Mouse (Mus musculus): ENCODE measurements around the gene Pnkd. TPM values are rescaled to one million over a fixed set of nuclear protein-coding genes. Genes with fewer than 3 reads are reported as not detected.
"Not testable (repeated sequence)": the region's sequence is repeated elsewhere in the genome, so short reads cannot be mapped to it uniquely, and the experiment has no call there.

The Pnkd gene
- polyA plus RNA-seq, 1 experiment from 2014 or later: 112 TPM

- ATAC-seq (ENCODE audit: low FRiP score, low read depth): no peak
- Histone ChIP-seq H3K9ac (no peak overlapping the region), H3K4me1 (peaks cover 44% of the 10 kb centered on the region), H3K9me3 (no peaks in the 10 kb centered on the region), H3K36me3 (peaks cover 25% of the 10 kb centered on the region), H3K4me2 (replicated peaks) (no peak overlapping the region), H3K27ac (no peak overlapping the region), H3K27me3 (no peaks in the 10 kb centered on the region), H3K4me3 (no peak overlapping the region)
- WGBS: 91% methylated on average over 15 of the region's 15 CpGs
Observed at GRCm38 (mm10) chr1:74394858-74395257, 110.1 kb downstream of the Pnkd start.

- Histone ChIP-seq H3K27me3 (no peaks in the 10 kb centered on the region), H3K27ac (no peak overlapping the region), H3K4me3 (no peak overlapping the region), H3K4me1 (peaks cover 40% of the 10 kb centered on the region), H3K9me3 (no peaks in the 10 kb centered on the region), H3K9ac (no peak overlapping the region), H3K36me3 (peaks cover 25% of the 10 kb centered on the region), H3K4me2 (replicated peaks) (no peak overlapping the region)
- ATAC-seq (ENCODE audit: low FRiP score, low read depth): no peak
- WGBS: 84% methylated on average over 13 of the region's 13 CpGs
Observed at GRCm38 (mm10) chr1:74395290-74395689, 110.6 kb downstream of the Pnkd start.

GRCm38 (mm10) chr1:74396456-74397222 is 111.9 kb downstream of the Pnkd start:
- Histone ChIP-seq H3K36me3 (peaks cover 25% of the 10 kb centered on the region), H3K4me1 (peaks cover 32% of the 10 kb centered on the region), H3K27ac (peak overlapping the region; percentile 90), H3K9ac (peak overlapping the region; percentile 70; the same call in 1 of the 2 replicates), H3K4me3 (peak overlapping the region; percentile 46), H3K4me2 (replicated peaks) (peak overlapping the region; percentile 80)
- H3K9me3 ChIP-seq; ATAC-seq (ENCODE audit: low FRiP score, low read depth); H3K27me3 ChIP-seq: not testable (repeated sequence)
- 5% methylated on average over 12 of the region's 12 CpGs for WGBS

GRCm38 (mm10) chr1:74397268-74397918 is 112.7 kb downstream of the Pnkd start:
- peak overlapping the region; percentile 46 for H3K4me3 ChIP-seq
- H3K9ac ChIP-seq: peak overlapping the region; percentile 70
- H3K27ac ChIP-seq: peak overlapping the region; percentile 90
- H3K9me3 ChIP-seq: no peaks in the 10 kb centered on the region
- peaks cover 31% of the 10 kb centered on the region for H3K4me1 ChIP-seq
- WGBS: under 1% methylated on average over 41 of the region's 41 CpGs
- H3K36me3 ChIP-seq: peaks cover 25% of the 10 kb centered on the region
- H3K4me2 ChIP-seq (replicated peaks): peak overlapping the region; percentile 80
- H3K27me3 ChIP-seq: no peaks in the 10 kb centered on the region
- ATAC-seq (ENCODE audit: low FRiP score, low read depth): peak; percentile 91

- Histone ChIP-seq H3K4me3 (peak overlapping the region; percentile 46), H3K9me3 (no peaks in the 10 kb centered on the region), H3K4me1 (peaks cover 25% of the 10 kb centered on the region), H3K27ac (peak overlapping the region; percentile 90), H3K9ac (peak overlapping the region; percentile 70), H3K27me3 (no peaks in the 10 kb centered on the region), H3K36me3 (peaks cover 25% of the 10 kb centered on the region), H3K4me2 (replicated peaks) (peak overlapping the region; percentile 80)
- ATAC-seq (ENCODE audit: low FRiP score, low read depth): no peak; the same call in 1 of the 2 replicates
- 4% methylated on average over 11 of the region's 11 CpGs for WGBS
Observed at GRCm38 (mm10) chr1:74397919-74398451, 113.3 kb downstream of the Pnkd start.

GRCm38 (mm10) chr1:74400531-74400930 is 115.8 kb downstream of the Pnkd start:
- Histone ChIP-seq H3K27me3 (no peaks in the 10 kb centered on the region), H3K4me1 (0 out of 2 replicates have a peak, but pooled peaks cover 6% of the 10 kb centered on the region), H3K9ac (no peak overlapping the region), H3K9me3 (no peaks in the 10 kb centered on the region), H3K4me2 (replicated peaks) (no peak overlapping the region), H3K4me3 (no peak overlapping the region), H3K36me3 (no peaks in the 10 kb centered on the region), H3K27ac (no peak overlapping the region)
- 87% methylated on average over 3 of the region's 3 CpGs for WGBS
- no peak for ATAC-seq (ENCODE audit: low FRiP score, low read depth)

- Histone ChIP-seq H3K27me3 (no peaks in the 10 kb centered on the region), H3K4me2 (replicated peaks) (no peak overlapping the region), H3K4me3 (no peak overlapping the region), H3K4me1 (0 out of 2 replicates have a peak, but pooled peaks cover 6% of the 10 kb centered on the region), H3K9me3 (no peaks in the 10 kb centered on the region), H3K9ac (no peak overlapping the region), H3K27ac (no peak overlapping the region), H3K36me3 (no peaks in the 10 kb centered on the region)
- WGBS: 57% methylated on average over 16 of the region's 16 CpGs
- ATAC-seq (ENCODE audit: low FRiP score, low read depth): no peak
Observed at GRCm38 (mm10) chr1:74401015-74401702, 116.4 kb downstream of the Pnkd start.

MicroRNAs within 50 kb of the gene (microRNA counts, 519-probe panel; counts per million panel counts)
- 3,781 counts per million, percentile 71 among the panel's probes with 10 or more counts for microRNA mmu-miR-26b

Small RNA genes lying within 50 kb of the gene (microRNA-seq; reads per million reads assigned to microRNA genes)
- 26,724 reads per million, percentile 97 among the genes with 10 or more reads in this experiment for gene Mir26b

Other genes starting within 250 kb of the Pnkd start
- 44.4 and 45.1 TPM in 2 replicates for gene Tns1, start 160.5 kb upstream of the Pnkd start, polyA plus RNA-seq (2015; fragmentation: Nextera tagmentation; extraction: Ambion mirVana)
- gene Rufy4, start 159.4 kb upstream of the Pnkd start, polyA plus RNA-seq (2015; fragmentation: Nextera tagmentation; extraction: Ambion mirVana): 0.15 and 0.33 TPM in 2 replicates
- gene Cxcr2, start 130.9 kb upstream of the Pnkd start, polyA plus RNA-seq (2015; fragmentation: Nextera tagmentation; extraction: Ambion mirVana): 0.10 and 0.13 TPM in 2 replicates
- not detected in 2 replicates for gene Cxcr1, start 90.3 kb upstream of the Pnkd start, polyA plus RNA-seq (2015; fragmentation: Nextera tagmentation; extraction: Ambion mirVana)
- 384 and 389 TPM in 2 replicates for gene Arpc2, start 48.8 kb upstream of the Pnkd start, polyA plus RNA-seq (2015; fragmentation: Nextera tagmentation; extraction: Ambion mirVana)
- 0.18 and 0.31 TPM in 2 replicates for gene Gpbar1, start 6.4 kb upstream of the Pnkd start, polyA plus RNA-seq (2015; fragmentation: Nextera tagmentation; extraction: Ambion mirVana)
- gene Aamp, start 192 bp upstream of the Pnkd start, polyA plus RNA-seq (2015; fragmentation: Nextera tagmentation; extraction: Ambion mirVana): 220 and 232 TPM in 2 replicates
- 30.6 and 31.7 TPM in 2 replicates for gene Tmbim1, start 20.7 kb downstream of the Pnkd start, polyA plus RNA-seq (2015; fragmentation: Nextera tagmentation; extraction: Ambion mirVana)
- 1.2 and 1.5 TPM in 2 replicates for gene Catip, start 77.2 kb downstream of the Pnkd start, polyA plus RNA-seq (2015; fragmentation: Nextera tagmentation; extraction: Ambion mirVana)
- 2.4 and 2.9 TPM in 2 replicates for gene Slc11a1, start 90.3 kb downstream of the Pnkd start, polyA plus RNA-seq (2015; fragmentation: Nextera tagmentation; extraction: Ambion mirVana)
- 87.5 and 90.9 TPM in 2 replicates for gene Ctdsp1, start 106.6 kb downstream of the Pnkd start, polyA plus RNA-seq (2015; fragmentation: Nextera tagmentation; extraction: Ambion mirVana)
- 0.17 and 0.20 TPM in 2 replicates for gene Vil1, start 124.4 kb downstream of the Pnkd start, polyA plus RNA-seq (2015; fragmentation: Nextera tagmentation; extraction: Ambion mirVana)
- gene Cnot9, start 221.1 kb downstream of the Pnkd start, polyA plus RNA-seq (2015; fragmentation: Nextera tagmentation; extraction: Ambion mirVana): 69.4 and 70.5 TPM in 2 replicates

All from limb, embryonic 13.5 days (tissue).